Mouse (Mus musculus) thymus, postnatal 36 days (tissue): Measurements from ENCODE around the gene Pgam2.
"Not testable (repeated sequence)": the region's sequence is repeated elsewhere in the genome, so short reads cannot be mapped to it uniquely, and the experiment has no call there.

ENCODE experiments used
- DNase-seq, 2 experiments: peaks; one replicate each; pipeline ENCODE4 v3.0.0; 2022; ENCODE audit warnings: mixed read lengths in 2 of 2

Gene Pgam2

GRCm38 (mm10) chr11:5803551-5803981, at the start of gene Pgam2:
Gene Pgam2 (minus strand): TSS chr11:5803733.
- no peak for DNase-seq

GRCm38 (mm10) chr11:5852314-5852713, 48.8 kb upstream of the Pgam2 start:
- DNase-seq, result no peak

GRCm38 (mm10) chr11:5851021-5851736, 47.6 kb upstream of the Pgam2 start:
- DNase-seq, result peak; percentile 37 to 66

- DNase-seq, result peak in 1 of 2 experiments; percentile 51
These were observed 46.9 kb upstream of the Pgam2 start for GRCm38 (mm10) chr11:5850452-5850851.

- no peak for DNase-seq
These were observed 45.8 kb upstream of the Pgam2 start for GRCm38 (mm10) chr11:5849316-5849715.

GRCm38 (mm10) chr11:5848741-5849140, 45.2 kb upstream of the Pgam2 start:
- no peak for DNase-seq

GRCm38 (mm10) chr11:5846639-5847345, 43.3 kb upstream of the Pgam2 start:
- DNase-seq, result no peak

- DNase-seq, result no peak
These were observed 39.6 kb upstream of the Pgam2 start for GRCm38 (mm10) chr11:5843131-5843530.

GRCm38 (mm10) chr11:5841751-5842150, 38.2 kb upstream of the Pgam2 start:
- no peak for DNase-seq

GRCm38 (mm10) chr11:5840346-5840745, 36.8 kb upstream of the Pgam2 start:
- no peak for DNase-seq

GRCm38 (mm10) chr11:5837251-5838246, 34.0 kb upstream of the Pgam2 start, which contains the start of gene Polm:
Gene Polm (minus strand): TSS chr11:5838016.
- peak; percentile 83 to 87 for DNase-seq

GRCm38 (mm10) chr11:5836126-5836525, 32.6 kb upstream of the Pgam2 start:
- DNase-seq, result peak; percentile 22 to 40

- no peak for DNase-seq
These were observed 31.5 kb upstream of the Pgam2 start for GRCm38 (mm10) chr11:5835057-5835456.

- DNase-seq, result no peak
These were observed 31.0 kb upstream of the Pgam2 start for GRCm38 (mm10) chr11:5834506-5834905.

- DNase-seq, result no peak
These were observed 25.8 kb upstream of the Pgam2 start for GRCm38 (mm10) chr11:5829327-5829726.

- no peak for DNase-seq
These were observed 25.1 kb upstream of the Pgam2 start for GRCm38 (mm10) chr11:5828509-5829191.

GRCm38 (mm10) chr11:5827931-5828330, 24.4 kb upstream of the Pgam2 start:
- no peak for DNase-seq

- DNase-seq, result no peak
These were observed 21.9 kb upstream of the Pgam2 start for GRCm38 (mm10) chr11:5825432-5825831.

- no peak for DNase-seq
These were observed 15.7 kb upstream of the Pgam2 start for GRCm38 (mm10) chr11:5819223-5819622.

- no peak for DNase-seq
These were observed 9.8 kb upstream of the Pgam2 start for GRCm38 (mm10) chr11:5813381-5813780.

- not testable (repeated sequence) for DNase-seq
These were observed 6.0 kb upstream of the Pgam2 start for GRCm38 (mm10) chr11:5809487-5809886.

- no peak for DNase-seq
These were observed 4.4 kb upstream of the Pgam2 start for GRCm38 (mm10) chr11:5807956-5808355.
